Mouse (Mus musculus): ENCODE data around the gene Zfp362. TPM values are rescaled to one million over a fixed set of nuclear protein-coding genes. Genes with fewer than 3 reads are reported as not detected.

Gene Zfp362
- polyA plus RNA-seq, 1 experiment from 2014 or later, result 40.1 TPM

DNA sequence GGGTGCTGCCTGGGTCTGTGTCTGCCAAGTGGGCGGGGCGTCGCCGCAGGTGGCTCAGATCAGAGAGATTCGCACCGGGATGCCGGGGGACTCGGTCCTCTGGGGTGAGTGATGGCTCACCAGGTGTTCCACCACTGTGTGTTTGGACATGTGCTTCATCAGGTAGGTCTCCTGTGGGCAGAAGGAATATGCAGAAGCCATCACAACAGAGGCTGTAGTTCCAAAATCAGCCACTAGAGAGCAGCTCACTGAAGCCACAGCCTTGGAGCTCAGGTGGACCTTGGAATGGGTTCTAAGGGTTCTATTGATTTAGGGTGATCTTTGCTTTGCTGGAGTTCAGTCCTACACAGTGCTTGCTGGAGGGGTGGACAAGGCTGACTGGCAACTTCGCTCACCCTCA, 31.4 kb downstream of the Zfp362 start:
- Histone ChIP-seq H3K4me2 (no peak overlapping the region), H3K4me3 (no peak overlapping the region), H3K27me3 (replicated peaks) (no peaks in the 10 kb centered on the region), H3K9me3 (no peaks in the 10 kb centered on the region), H3K9ac (no peak overlapping the region), H3K27ac (no peak overlapping the region), H3K36me3 (replicated peaks) (peaks cover 23% of the 10 kb centered on the region), H3K4me1 (no peaks in the 10 kb centered on the region)
- 93% methylated on average over 9 of the region's 9 CpGs for WGBS
- no peak for ATAC-seq (replicated peaks)

GRCm38 (mm10) chr4:128773820-128774219, 32.0 kb downstream of the Zfp362 start:
- H3K4me3 ChIP-seq, result no peak overlapping the region
- 93% methylated on average over 11 of the region's 11 CpGs for WGBS
- H3K9ac ChIP-seq, result no peak overlapping the region
- H3K27me3 ChIP-seq (replicated peaks), result no peaks in the 10 kb centered on the region
- no peaks in the 10 kb centered on the region for H3K9me3 ChIP-seq
- no peaks in the 10 kb centered on the region for H3K4me1 ChIP-seq
- no peak for ATAC-seq (replicated peaks)
- no peak overlapping the region for H3K27ac ChIP-seq
- no peak overlapping the region for H3K4me2 ChIP-seq
- H3K36me3 ChIP-seq (replicated peaks), result peaks cover 22% of the 10 kb centered on the region

GRCm38 (mm10) chr4:128770698-128771097, 35.1 kb downstream of the Zfp362 start:
- Histone ChIP-seq H3K4me1 (no peaks in the 10 kb centered on the region), H3K36me3 (replicated peaks) (peaks cover 22% of the 10 kb centered on the region), H3K27ac (no peak overlapping the region), H3K9me3 (no peaks in the 10 kb centered on the region), H3K4me2 (no peak overlapping the region), H3K4me3 (no peak overlapping the region), H3K27me3 (replicated peaks) (no peaks in the 10 kb centered on the region), H3K9ac (no peak overlapping the region)
- 94% methylated on average over 5 of the region's 5 CpGs for WGBS
- ATAC-seq (replicated peaks), result no peak

DNA sequence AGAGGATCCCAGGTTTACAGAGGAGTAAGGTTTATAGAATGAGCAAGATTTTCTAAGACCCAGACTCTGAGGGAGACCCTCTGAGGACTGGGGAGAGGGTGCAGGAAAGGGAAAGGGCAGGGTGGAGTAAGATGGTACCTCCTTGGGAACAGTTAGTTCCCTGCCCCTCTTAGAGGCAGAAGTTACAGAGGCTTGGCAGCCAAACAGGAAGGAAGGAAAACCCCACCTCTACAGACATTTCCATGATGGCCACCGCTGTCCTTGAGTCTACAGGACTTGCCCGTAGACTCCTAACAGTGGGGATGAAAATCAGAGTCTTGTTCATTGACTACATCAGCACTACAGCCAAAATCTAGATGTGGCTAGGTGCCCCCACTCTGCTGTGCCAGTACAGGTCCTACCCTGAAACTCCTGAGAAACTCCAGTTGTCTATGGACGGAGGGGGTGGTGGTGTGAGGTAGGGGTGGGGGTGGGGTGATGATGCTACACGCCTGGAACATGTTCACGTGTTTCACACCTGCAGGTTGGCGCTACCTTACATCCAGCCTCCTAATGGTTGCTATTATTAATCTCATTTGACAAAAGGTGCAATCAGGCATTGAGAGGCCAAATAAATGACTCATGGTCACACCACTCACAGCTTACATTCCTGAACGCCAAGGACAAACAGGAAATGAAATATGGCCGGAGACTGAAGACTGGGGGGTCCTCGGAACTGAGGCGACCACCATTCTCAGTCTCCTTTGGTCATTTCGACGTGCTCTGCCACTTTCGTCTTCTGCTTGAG, 36.1 kb downstream of the Zfp362 start:
- 89% methylated on average over 13 of the region's 13 CpGs for WGBS
- ATAC-seq (replicated peaks), result no peak
- H3K9me3 ChIP-seq, result no peaks in the 10 kb centered on the region
- H3K27ac ChIP-seq, result no peak overlapping the region
- no peaks in the 10 kb centered on the region for H3K27me3 ChIP-seq (replicated peaks)
- H3K9ac ChIP-seq, result no peak overlapping the region
- no peak overlapping the region for H3K4me3 ChIP-seq
- no peaks in the 10 kb centered on the region for H3K4me1 ChIP-seq
- H3K36me3 ChIP-seq (replicated peaks), result peaks cover 14% of the 10 kb centered on the region
- no peak overlapping the region for H3K4me2 ChIP-seq

GRCm38 (mm10) chr4:128768120-128768519, 37.7 kb downstream of the Zfp362 start:
- no peaks in the 10 kb centered on the region for H3K27me3 ChIP-seq (replicated peaks)
- no peak overlapping the region for H3K27ac ChIP-seq
- WGBS, result 75% methylated on average over 13 of the region's 13 CpGs
- H3K4me2 ChIP-seq, result no peak overlapping the region
- no peaks in the 10 kb centered on the region for H3K9me3 ChIP-seq
- H3K9ac ChIP-seq, result no peak overlapping the region
- no peaks in the 10 kb centered on the region for H3K36me3 ChIP-seq (replicated peaks)
- no peaks in the 10 kb centered on the region for H3K4me1 ChIP-seq
- H3K4me3 ChIP-seq, result no peak overlapping the region
- ATAC-seq (replicated peaks), result no peak

- no peak overlapping the region for H3K4me2 ChIP-seq
- no peaks in the 10 kb centered on the region for H3K27me3 ChIP-seq (replicated peaks)
- no peak for ATAC-seq (replicated peaks)
- H3K36me3 ChIP-seq (replicated peaks), result no peaks in the 10 kb centered on the region
- WGBS, result 94% methylated on average over 20 of the region's 20 CpGs
- no peaks in the 10 kb centered on the region for H3K9me3 ChIP-seq
- H3K27ac ChIP-seq, result no peak overlapping the region
- H3K4me3 ChIP-seq, result no peak overlapping the region
- no peaks in the 10 kb centered on the region for H3K4me1 ChIP-seq
- no peak overlapping the region for H3K9ac ChIP-seq
Measured at GRCm38 (mm10) chr4:128766929-128767328, 38.9 kb downstream of the Zfp362 start.

DNA sequence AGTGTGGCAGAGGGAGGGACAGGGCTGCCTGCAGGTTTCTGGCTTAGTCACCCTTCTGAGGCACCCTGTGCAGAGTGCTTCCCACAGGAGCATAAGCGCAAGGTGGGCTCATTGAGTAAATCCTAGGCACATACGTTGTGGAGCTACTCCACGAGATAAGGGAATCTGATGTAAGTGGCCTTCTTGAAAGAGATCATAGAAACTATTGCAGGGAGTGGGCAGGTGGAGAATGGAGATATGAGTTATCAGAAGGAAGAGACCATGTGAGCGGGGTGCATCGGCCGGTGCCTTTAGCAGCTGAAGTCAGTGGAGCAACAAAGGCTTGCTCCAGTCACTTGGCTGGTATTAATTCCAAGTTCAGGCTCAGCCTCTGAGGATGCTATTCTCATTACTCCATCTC, 45.8 kb downstream of the Zfp362 start:
- H3K36me3 ChIP-seq (replicated peaks), result no peaks in the 10 kb centered on the region
- no peak overlapping the region for H3K9ac ChIP-seq
- 90% methylated on average over 6 of the region's 6 CpGs for WGBS
- no peak overlapping the region for H3K4me2 ChIP-seq
- no peak overlapping the region for H3K4me3 ChIP-seq
- no peaks in the 10 kb centered on the region for H3K9me3 ChIP-seq
- no peaks in the 10 kb centered on the region; the same call in 1 of the 2 replicates for H3K4me1 ChIP-seq
- no peak overlapping the region for H3K27ac ChIP-seq
- H3K27me3 ChIP-seq (replicated peaks), result no peaks in the 10 kb centered on the region
- ATAC-seq (replicated peaks), result no peak

DNA sequence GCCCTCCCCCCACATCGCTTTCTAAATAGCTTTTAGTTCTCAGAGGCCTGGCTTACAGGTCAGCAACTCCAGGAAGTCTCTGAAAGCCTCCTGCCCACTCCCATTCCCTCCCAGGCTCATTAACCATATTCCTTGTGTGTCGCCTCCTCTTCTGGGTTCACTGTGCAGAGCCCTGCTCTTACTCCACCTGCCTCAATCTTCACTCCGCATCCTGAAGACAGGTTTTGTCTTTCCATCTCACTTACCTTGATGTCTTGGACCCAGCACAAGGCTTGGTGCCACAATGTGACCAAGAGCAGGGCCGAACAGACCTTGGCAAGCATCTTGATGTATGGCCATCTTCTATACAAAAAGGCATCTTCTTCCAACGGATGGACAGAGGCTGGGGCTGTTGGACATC, 46.6 kb downstream of the Zfp362 start:
- H3K4me2 ChIP-seq, result no peak overlapping the region
- WGBS, result 89% methylated on average over 5 of the region's 5 CpGs
- no peaks in the 10 kb centered on the region for H3K9me3 ChIP-seq
- H3K36me3 ChIP-seq (replicated peaks), result no peaks in the 10 kb centered on the region
- no peak for ATAC-seq (replicated peaks)
- H3K9ac ChIP-seq, result no peak overlapping the region
- no peaks in the 10 kb centered on the region; the same call in 1 of the 2 replicates for H3K4me1 ChIP-seq
- H3K27me3 ChIP-seq (replicated peaks), result no peaks in the 10 kb centered on the region
- no peak overlapping the region for H3K27ac ChIP-seq
- no peak overlapping the region for H3K4me3 ChIP-seq

- no peak overlapping the region for H3K4me3 ChIP-seq
- H3K9ac ChIP-seq, result no peak overlapping the region
- H3K36me3 ChIP-seq (replicated peaks), result peaks cover 12% of the 10 kb centered on the region
Measured at GRCm38 (mm10) chr4:128755900-128756299, 49.9 kb downstream of the Zfp362 start.

GRCm38 (mm10) chr4:128755064-128755463, 50.8 kb downstream of the Zfp362 start, which contains the start of gene A3galt2:
TSS of gene A3galt2 (plus strand) at chr4:128755364.
- peaks cover 20% of the 10 kb centered on the region for H3K36me3 ChIP-seq (replicated peaks)
- 79% methylated on average over 3 of the region's 3 CpGs for WGBS
- ATAC-seq (replicated peaks), result no peak

More at GRCm38 (mm10) chr4:128755900-128756299, 49.9 kb downstream of the Zfp362 start:
- H3K27ac ChIP-seq, result peak overlapping the region; percentile 51
- H3K27me3 ChIP-seq (replicated peaks), result no peaks in the 10 kb centered on the region
- ATAC-seq (replicated peaks), result 0 out of 2 replicates have a peak, but pooled peaks have one; percentile 29
- 77% methylated on average over 7 of the region's 7 CpGs for WGBS
- no peak overlapping the region for H3K4me2 ChIP-seq
- H3K4me1 ChIP-seq, result no peaks in the 10 kb centered on the region; the same call in 1 of the 2 replicates
- no peaks in the 10 kb centered on the region for H3K9me3 ChIP-seq

GRCm38 (mm10) chr4:128753571-128753970, 52.3 kb downstream of the Zfp362 start:
- 80% methylated on average over 7 of the region's 7 CpGs for WGBS
- Histone ChIP-seq H3K27me3 (replicated peaks) (no peaks in the 10 kb centered on the region), H3K9ac (no peak overlapping the region), H3K9me3 (no peaks in the 10 kb centered on the region), H3K4me2 (no peak overlapping the region), H3K4me1 (no peaks in the 10 kb centered on the region; the same call in 1 of the 2 replicates), H3K27ac (no peak overlapping the region), H3K4me3 (no peak overlapping the region), H3K36me3 (replicated peaks) (peaks cover 34% of the 10 kb centered on the region)
- ATAC-seq (replicated peaks), result no peak

More at GRCm38 (mm10) chr4:128755064-128755463, 50.8 kb downstream of the Zfp362 start, which contains the start of gene A3galt2:
- no peaks in the 10 kb centered on the region for H3K27me3 ChIP-seq (replicated peaks)
- no peak within 1 kb of the TSS for H3K4me3 ChIP-seq
- no peak within 1 kb of the TSS for H3K9ac ChIP-seq
- no peaks in the 10 kb centered on the region for H3K9me3 ChIP-seq
- H3K4me2 ChIP-seq, result no peak within 1 kb of the TSS
- no peaks in the 10 kb centered on the region; the same call in 1 of the 2 replicates for H3K4me1 ChIP-seq
- H3K27ac ChIP-seq, result peak within 1 kb of the TSS; percentile 51

DNA sequence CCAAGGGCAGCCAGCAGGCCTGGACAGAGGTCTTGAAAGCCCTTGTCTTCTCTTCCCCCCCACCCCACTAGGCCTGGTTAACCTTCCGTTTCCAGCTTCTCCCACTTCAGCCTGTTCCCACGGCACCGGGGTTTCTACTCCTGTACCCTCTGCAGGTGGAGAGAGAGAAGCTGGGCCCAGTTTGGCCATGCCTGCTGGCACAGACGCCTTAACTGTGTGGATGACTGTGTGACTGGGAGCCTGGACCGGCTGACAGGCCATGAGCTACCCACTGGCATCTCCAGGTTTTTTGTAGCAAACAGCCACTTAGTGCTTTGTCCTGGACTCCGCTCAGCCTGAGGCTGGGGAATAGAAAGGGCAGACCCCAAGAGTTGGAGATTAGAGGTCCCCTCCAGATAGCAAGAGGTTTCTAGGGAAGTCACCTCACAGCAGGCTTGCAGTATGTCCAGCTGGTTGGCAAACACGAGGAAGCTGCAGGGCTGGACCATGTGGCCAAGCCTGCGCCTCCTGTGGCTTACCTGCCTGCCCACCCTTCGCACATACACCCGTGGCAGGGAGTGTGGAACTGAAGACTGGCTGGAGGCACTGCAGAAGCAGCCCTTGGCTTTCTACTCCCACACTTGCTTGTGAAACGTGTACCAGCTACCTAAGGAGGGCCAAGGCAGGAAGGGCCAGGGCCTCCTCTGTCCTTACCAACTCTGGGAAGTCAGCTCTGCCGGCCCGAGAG, 53.7 kb downstream of the Zfp362 start:
- 89% methylated on average over 13 of the region's 13 CpGs for WGBS
- no peak for ATAC-seq (replicated peaks)
- Histone ChIP-seq H3K4me1 (no peaks in the 10 kb centered on the region; the same call in 1 of the 2 replicates), H3K4me2 (no peak overlapping the region), H3K27ac (no peak overlapping the region), H3K4me3 (no peak overlapping the region), H3K9me3 (no peaks in the 10 kb centered on the region), H3K27me3 (replicated peaks) (no peaks in the 10 kb centered on the region), H3K36me3 (replicated peaks) (peaks cover 46% of the 10 kb centered on the region), H3K9ac (no peak overlapping the region)

All from midbrain, embryonic 15.5 days (tissue).